Mouse (Mus musculus) cortical plate, adult 2 months (tissue): ENCODE results near the gene Sox6.

Experiments
- CTCF ChIP-seq: fragments of 200-500 bp; IDR thresholded peaks from 2 replicates; pipeline ENCODE4 v1.5.1; 2011; ENCODE audit warnings: mild to moderate bottlenecking, control low read depth, low read length; ENCODE audit not compliant: insufficient read depth; ENCODE audit errors: extremely low read depth
- POLR2A ChIP-seq: fragments of 200-500 bp; IDR thresholded peaks from 2 replicates; pipeline ENCODE4 v1.6.1; 2011; ENCODE audit warnings: mild to moderate bottlenecking, low read length, control low read depth; ENCODE audit not compliant: insufficient read depth; ENCODE audit errors: extremely low read depth

GRCm38 (mm10) chr7:115566818-115567217, 471.8 kb downstream of the Sox6 start:
- no peak for TF ChIP-seq CTCF
- TF ChIP-seq POLR2A = no peak
